ENCODE assay signal across 9 mouse cellular contexts in the genomic region with DNA sequence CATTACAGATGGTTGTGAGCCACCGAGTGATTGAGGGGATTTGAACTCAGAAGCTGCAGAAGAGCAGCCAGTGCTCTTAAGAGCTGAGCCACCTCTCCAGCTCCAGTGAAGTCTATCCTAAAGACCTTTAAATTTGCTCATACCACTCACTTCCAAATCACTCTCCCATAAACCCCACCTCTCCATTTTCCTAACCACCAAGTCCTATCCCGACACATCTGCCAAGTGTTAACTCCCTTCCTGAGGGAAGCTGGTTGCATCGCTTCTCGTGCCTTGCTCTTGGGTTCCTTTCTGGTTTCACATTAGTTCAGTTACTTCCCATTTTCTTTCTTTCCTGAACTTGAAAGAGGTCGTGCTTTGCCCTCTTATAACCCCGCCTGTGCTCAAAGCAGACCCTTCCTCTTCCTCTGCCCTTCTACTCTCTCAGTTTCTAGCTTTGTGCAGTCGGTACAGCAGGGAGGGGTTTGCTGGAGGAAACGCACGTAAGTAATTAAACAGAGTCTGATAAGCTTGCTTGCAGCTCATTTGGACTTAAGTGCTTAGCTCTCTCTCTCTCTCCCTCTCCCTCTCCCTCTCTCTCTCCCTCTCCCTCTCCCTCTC.
DNase-seq lines count a peak whose midpoint lies in the region; ATAC-seq and TF ChIP-seq lines count a peak whose summit lies in the region.
"Had no signal": no experiment of that assay in that cellular context is flagged by ENCODE, and none has a peak within 500 bp of the region (broad histone marks: within the 10 kb centered on the region; RNA-seq: fewer than 3 reads in every experiment).

No protein-coding gene starts in this region.

- peaks cover 5% of the 10 kb centered on the region; the same call in 1 of the 2 replicates for H3K4me1 ChIP-seq in heart, embryonic 11.5 days (ENCODE audit: control insufficient read depth, insufficient read depth, low read length)
- no peaks in the 10 kb centered on the region for H3K4me1 ChIP-seq in lung, postnatal 0 days (ENCODE audit: insufficient read depth, low read depth, low read length)
- no peaks in the 10 kb centered on the region for H3K4me1 ChIP-seq in intestine, embryonic 15.5 days (replicated peaks)

- H3K27me3 ChIP-seq in heart, embryonic 11.5 days (ENCODE audit: control insufficient read depth, insufficient read depth, low read length), result no peaks in the 10 kb centered on the region
- H3K27me3 ChIP-seq in lung, postnatal 0 days (replicated peaks; ENCODE audit: insufficient read depth, low read length), result no peaks in the 10 kb centered on the region
- H3K27me3 ChIP-seq in intestine, embryonic 15.5 days (replicated peaks), result no peaks in the 10 kb centered on the region

- peak overlapping the region; percentile 49 for H3K4me2 ChIP-seq in heart, embryonic 11.5 days
- peak overlapping the region; percentile 50 for H3K4me2 ChIP-seq in lung, postnatal 0 days (replicated peaks; ENCODE audit: low read depth, low read length)
- H3K4me2 ChIP-seq in intestine, embryonic 15.5 days (replicated peaks), result peak overlapping the region; percentile 40

- H3K4me3 ChIP-seq in heart, embryonic 11.5 days (ENCODE audit: low read depth, low read length), result no peak overlapping the region
- peak overlapping the region; percentile 23; the same call in 1 of the 2 replicates for H3K4me3 ChIP-seq in lung, postnatal 0 days (ENCODE audit: low read depth, low read length)
- H3K4me3 ChIP-seq in intestine, embryonic 15.5 days (replicated peaks), result no peak overlapping the region

- H3K9me3 ChIP-seq in heart, embryonic 11.5 days (replicated peaks; ENCODE audit: control insufficient read depth, low read length), result no peaks in the 10 kb centered on the region
- H3K9me3 ChIP-seq in lung, postnatal 0 days (ENCODE audit: low read length), result no peaks in the 10 kb centered on the region
- no peaks in the 10 kb centered on the region for H3K9me3 ChIP-seq in intestine, embryonic 15.5 days

- DNase-seq in heart, adult 11 months, result no peak
- peak; percentile 41 for DNase-seq in lung, postnatal 0 days (ENCODE audit: low spot score)
- DNase-seq in lung, postnatal 25 days (ENCODE audit: low spot score), result no peak
- no peak for DNase-seq in layer of hippocampus, postnatal 10 days (ENCODE audit: low spot score in 2 of 2)
- no peak for DNase-seq in cerebellum, postnatal 36 days
- DNase-seq: kidney, adult 11 months had no signal

- no peak for ATAC-seq in heart, embryonic 11.5 days (replicated peaks; ENCODE audit: insufficient number of reproducible peaks, low FRiP score, low TSS enrichment)
- peak; percentile 32 for ATAC-seq in lung, postnatal 0 days
- peak; percentile 88 for ATAC-seq in intestine, embryonic 15.5 days
- ATAC-seq in neutrophil, adult 5-6 weeks (ENCODE audit: extremely low read depth, insufficient number of reproducible peaks, low FRiP score, poor library complexity, severe bottlenecking), result peak; percentile 44; the same call in 1 of the 2 replicates

- TF ChIP-seq CTCF in lung, postnatal 0 days (IDR thresholded peaks at IDR 0.05), result no peak

- TF ChIP-seq EP300 in lung, postnatal 0 days (IDR thresholded peaks at IDR 0.05), result no peak

- 33% methylated on average over 9 of the region's 9 CpGs for WGBS in heart, embryonic 11.5 days (ENCODE audit: insufficient replicate concordance)
- WGBS in lung, postnatal 0 days, result 15% methylated on average over 9 of the region's 9 CpGs
- 42% methylated on average over 9 of the region's 9 CpGs for WGBS in intestine, embryonic 15.5 days

- H3K27ac ChIP-seq in heart, embryonic 11.5 days (ENCODE audit: low read depth, low read length), result no peak overlapping the region
- no peak overlapping the region for H3K27ac ChIP-seq in lung, postnatal 0 days (ENCODE audit: low read length)
- H3K27ac ChIP-seq in intestine, embryonic 15.5 days, result no peak overlapping the region

- H3K9ac ChIP-seq in heart, embryonic 11.5 days (ENCODE audit: low read depth, low read length), result no peak overlapping the region
- H3K9ac ChIP-seq in lung, postnatal 0 days (replicated peaks; ENCODE audit: low read depth), result no peak overlapping the region
- no peak overlapping the region for H3K9ac ChIP-seq in intestine, embryonic 15.5 days

- no peaks in the 10 kb centered on the region for H3K36me3 ChIP-seq in heart, embryonic 11.5 days (ENCODE audit: control insufficient read depth, insufficient read depth, low read length)
- no peaks in the 10 kb centered on the region for H3K36me3 ChIP-seq in lung, postnatal 0 days (ENCODE audit: insufficient read depth, low read length)
- H3K36me3 ChIP-seq in intestine, embryonic 15.5 days, result no peaks in the 10 kb centered on the region
